Mouse (Mus musculus) megakaryocyte, embryonic 14.5 days (primary cell): ENCODE measurements around the gene Usp26.

Experiments
- FLI1 ChIP-seq: IDR thresholded peaks from 2 replicates; pipeline ENCODE4 v1.6.1; 2012; ENCODE audit warnings: low read length, inconsistent platforms, mixed read lengths
- GATA1 ChIP-seq: IDR thresholded peaks from 3 replicates; pipeline ENCODE4 v1.6.1; 2012; ENCODE audit warnings: mixed read lengths, low read length, inconsistent platforms, borderline replicate concordance

DNA sequence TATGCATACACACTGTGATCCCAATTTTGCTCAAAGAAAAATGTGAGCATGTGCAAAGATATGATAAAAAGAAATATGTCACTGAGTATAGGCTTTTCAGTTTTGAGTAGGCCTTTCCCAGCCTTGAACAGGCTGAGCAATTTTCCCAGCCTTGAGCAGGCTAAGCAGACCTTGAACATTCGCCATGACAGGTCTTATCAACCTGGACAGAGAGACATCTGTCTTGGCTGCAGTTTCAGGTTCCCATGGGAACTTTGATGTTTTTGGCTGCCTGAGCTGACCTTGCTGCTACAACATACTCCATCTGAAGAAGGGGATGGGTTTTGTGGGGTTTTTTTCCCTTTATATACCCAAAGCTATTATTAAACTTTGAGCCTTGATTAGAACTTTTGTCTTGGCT, 88.0 kb downstream of the Usp26 start:
- no peak for TF ChIP-seq GATA1
- no peak for TF ChIP-seq FLI1
